Mouse (Mus musculus): ENCODE results near the gene E030018B13Rik. TPM values are rescaled to one million over a fixed set of nuclear protein-coding genes. Genes with fewer than 3 reads are reported as not detected.

The E030018B13Rik gene
- polyA plus RNA-seq, 1 experiment: not detected

- no peak overlapping the region for H3K27ac ChIP-seq (ENCODE audit: insufficient read depth, low read depth, low read length)
- H3K36me3 ChIP-seq (ENCODE audit: control insufficient read depth, insufficient read depth, low read length): no peaks in the 10 kb centered on the region
- H3K4me3 ChIP-seq (ENCODE audit: low read depth, low read length): no peak overlapping the region
- no peaks in the 10 kb centered on the region for H3K27me3 ChIP-seq (ENCODE audit: control insufficient read depth, insufficient read depth, low read length)
- TF ChIP-seq POLR2A (IDR thresholded peaks at IDR 0.05; ENCODE audit: low read depth, low read length): no peak
- no peak for TF ChIP-seq CTCF (IDR thresholded peaks at IDR 0.05; ENCODE audit: extremely low read depth, insufficient read length, insufficient replicate concordance, low read depth, low read length)
- WGBS: 88% methylated on average over 3 of the region's 3 CpGs
- H3K4me1 ChIP-seq (ENCODE audit: control insufficient read depth, insufficient read depth, insufficient read length, low read length): peaks cover 7% of the 10 kb centered on the region
Measured at GRCm38 (mm10) chr7:63969941-63970340, 53.3 kb downstream of the E030018B13Rik start.

Other genes starting within 250 kb of the E030018B13Rik start
- 22.2 and 55.1 TPM in 2 replicates for gene Klf13, start 22.1 kb downstream of the E030018B13Rik start, polyA plus RNA-seq (2012; rRNA removed)
- 0.05 TPM in 1 of 2 replicates, not detected in the other for gene Trpm1, start 237.0 kb downstream of the E030018B13Rik start, polyA plus RNA-seq (2012; rRNA removed)